Mouse (Mus musculus): Measurements from ENCODE around the gene Tob2. TPM values are rescaled to one million over a fixed set of nuclear protein-coding genes. Genes with fewer than 3 reads are reported as not detected.

The Tob2 gene
- total RNA-seq, 2 experiments from 2014 or later: 34.8 to 41.4 TPM

DNA sequence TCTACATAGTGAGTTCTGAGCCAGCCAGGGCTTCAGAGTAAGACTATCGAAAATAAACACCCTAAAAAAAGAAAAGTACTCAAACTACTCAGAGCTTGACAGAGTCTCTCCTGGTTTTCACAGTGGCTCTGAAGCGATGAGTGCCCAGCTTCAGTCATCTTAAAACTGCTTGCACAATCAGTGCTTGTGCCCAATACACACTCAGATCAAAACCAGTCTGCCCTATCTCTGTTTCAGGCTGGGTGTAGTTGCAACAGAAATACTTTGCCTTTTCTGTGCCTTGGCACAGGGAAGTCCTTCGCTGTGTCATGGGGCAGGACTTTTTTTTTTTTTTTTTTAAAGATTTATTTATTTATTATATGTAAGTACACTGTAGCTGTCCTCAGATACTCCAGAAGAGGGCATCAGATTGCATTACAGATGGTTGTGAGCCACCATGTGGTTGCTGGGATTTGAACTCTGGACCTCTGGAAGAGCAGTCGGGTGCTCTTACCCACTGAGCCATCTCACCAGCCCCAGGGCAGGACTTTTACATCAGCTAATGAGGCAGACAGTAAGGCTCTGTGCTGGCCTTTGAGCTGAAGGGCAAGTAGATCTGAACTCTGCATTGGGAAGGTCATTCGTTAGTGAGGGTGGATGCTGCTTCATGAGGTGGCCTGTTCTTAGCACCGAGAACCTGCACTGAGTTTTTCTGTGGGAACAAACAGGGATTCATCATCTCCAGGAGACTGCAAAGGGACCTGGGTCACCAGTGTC, 28.4 kb upstream of the Tob2 start:
- peak overlapping the region; percentile 40; the same call in 1 of the 2 replicates for H3K27ac ChIP-seq
- DNase-seq (ENCODE audit: extremely low spot score in 1 of 2, low spot score in 2 of 2): no peak
- intact Hi-C loops (cut with DNase I): no loop called here
- no peak overlapping the region for H3K4me3 ChIP-seq
- no peak; the same call in 1 of the 2 replicates for TF ChIP-seq CTCF (IDR thresholded peaks at IDR 0.05)

DNA sequence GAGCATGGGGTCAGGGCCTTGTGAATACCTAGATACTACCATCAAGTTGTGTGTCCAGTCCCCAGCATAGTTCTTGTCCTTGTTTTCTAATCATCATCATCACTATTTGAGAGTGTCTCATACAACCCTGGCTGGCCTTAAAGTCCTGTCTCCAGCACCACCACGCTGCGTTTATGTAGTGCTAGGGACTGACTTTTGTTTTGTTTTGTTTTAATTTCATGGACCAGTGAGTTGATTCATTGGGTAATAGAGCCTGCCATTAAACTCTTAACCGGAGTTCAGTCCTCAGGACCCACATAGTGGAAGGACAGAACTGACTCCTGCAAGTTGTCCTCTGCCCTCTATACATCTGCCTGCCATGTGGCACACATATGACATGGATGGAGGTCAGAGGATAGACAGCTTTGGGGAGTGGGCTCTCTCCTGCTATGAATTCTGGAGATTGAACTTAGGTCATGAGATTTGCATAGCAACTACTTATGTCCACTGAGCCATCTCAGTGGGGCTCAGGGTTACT, 26.9 kb upstream of the Tob2 start:
- intact Hi-C loops (cut with DNase I): no loop called here
- TF ChIP-seq CTCF (IDR thresholded peaks at IDR 0.05): no peak
- no peak overlapping the region for H3K4me3 ChIP-seq
- no peak for DNase-seq (ENCODE audit: extremely low spot score in 1 of 2, low spot score in 2 of 2)
- H3K27ac ChIP-seq: 0 out of 2 replicates have a peak overlapping the region, but pooled peaks have one; percentile 26

DNA sequence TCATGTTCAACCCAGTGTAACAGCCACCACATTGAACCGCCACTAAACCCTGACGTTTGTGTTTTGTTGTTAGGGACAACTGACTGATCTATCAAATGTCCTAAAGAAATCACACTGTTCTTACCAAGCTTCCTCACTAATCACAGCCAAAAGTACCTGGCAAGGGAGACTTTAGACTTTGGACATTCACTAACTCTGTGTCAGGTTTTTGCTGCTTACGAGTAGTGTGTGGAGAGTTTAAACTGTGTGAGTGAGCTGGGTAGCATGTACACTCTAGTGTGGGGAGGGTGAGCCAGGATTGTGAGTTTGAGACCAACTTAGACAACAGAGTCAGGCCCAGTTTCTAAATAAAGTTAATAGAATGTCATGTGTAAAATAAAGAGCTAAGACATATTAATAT, 23.8 kb upstream of the Tob2 start:
- Histone ChIP-seq H3K4me3 (no peak overlapping the region), H3K27ac (peak overlapping the region; percentile 32; the same call in 1 of the 2 replicates)
- TF ChIP-seq CTCF (IDR thresholded peaks at IDR 0.05): no peak
- intact Hi-C loops (cut with DNase I): no loop called here
- DNase-seq (ENCODE audit: extremely low spot score in 1 of 2, low spot score in 2 of 2): no peak

DNA sequence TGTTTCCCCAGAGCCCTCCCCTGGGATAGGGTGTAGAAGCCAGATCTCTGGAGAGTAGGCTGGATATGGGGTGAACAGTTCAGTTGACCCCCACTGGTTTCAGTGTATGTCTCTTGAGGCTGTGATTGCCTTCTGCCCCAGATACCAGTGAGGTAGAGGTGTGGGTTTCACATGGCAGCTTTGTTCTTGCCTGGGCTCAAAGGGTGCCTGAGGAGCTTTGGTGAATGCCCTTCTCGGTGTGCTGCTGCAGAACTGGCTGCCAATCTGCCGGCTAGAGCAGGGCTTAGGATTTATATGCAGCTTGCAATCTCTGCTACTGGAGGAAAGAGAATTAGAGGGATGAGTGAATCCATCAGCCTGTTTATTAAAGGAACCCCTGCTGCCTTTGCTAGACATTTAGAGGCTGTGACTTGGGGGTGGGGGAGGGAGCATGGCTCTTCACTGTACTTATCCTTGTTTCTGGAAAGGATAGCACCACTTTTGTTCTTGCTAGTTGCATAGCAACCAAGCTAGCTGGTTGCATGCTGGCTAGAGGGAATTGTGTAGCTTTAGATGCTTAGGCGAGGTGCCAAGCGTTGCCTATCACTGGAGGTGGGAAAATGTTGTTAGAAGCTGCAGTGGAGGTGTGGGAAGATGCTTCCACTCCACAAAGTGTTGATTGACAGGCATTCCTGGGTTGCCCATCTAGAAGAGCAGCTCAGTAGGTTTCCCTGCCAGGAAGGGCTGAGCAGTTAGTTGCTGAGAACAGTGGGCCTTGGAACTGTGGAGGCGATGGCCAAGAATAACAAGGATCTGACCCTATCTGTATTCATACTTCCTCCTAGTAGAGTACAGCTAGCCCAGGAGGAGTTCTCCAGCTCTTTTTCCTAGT, 21.2 kb upstream of the Tob2 start:
- H3K27ac ChIP-seq: peak overlapping the region; percentile 81
- intact Hi-C loops (cut with DNase I): no loop called here
- H3K4me3 ChIP-seq: peak overlapping the region; percentile 26; the same call in 1 of the 2 replicates
- DNase-seq (ENCODE audit: extremely low spot score in 1 of 2, low spot score in 2 of 2): peak; percentile 70 to 79
- no peak for TF ChIP-seq CTCF (IDR thresholded peaks at IDR 0.05)

DNA sequence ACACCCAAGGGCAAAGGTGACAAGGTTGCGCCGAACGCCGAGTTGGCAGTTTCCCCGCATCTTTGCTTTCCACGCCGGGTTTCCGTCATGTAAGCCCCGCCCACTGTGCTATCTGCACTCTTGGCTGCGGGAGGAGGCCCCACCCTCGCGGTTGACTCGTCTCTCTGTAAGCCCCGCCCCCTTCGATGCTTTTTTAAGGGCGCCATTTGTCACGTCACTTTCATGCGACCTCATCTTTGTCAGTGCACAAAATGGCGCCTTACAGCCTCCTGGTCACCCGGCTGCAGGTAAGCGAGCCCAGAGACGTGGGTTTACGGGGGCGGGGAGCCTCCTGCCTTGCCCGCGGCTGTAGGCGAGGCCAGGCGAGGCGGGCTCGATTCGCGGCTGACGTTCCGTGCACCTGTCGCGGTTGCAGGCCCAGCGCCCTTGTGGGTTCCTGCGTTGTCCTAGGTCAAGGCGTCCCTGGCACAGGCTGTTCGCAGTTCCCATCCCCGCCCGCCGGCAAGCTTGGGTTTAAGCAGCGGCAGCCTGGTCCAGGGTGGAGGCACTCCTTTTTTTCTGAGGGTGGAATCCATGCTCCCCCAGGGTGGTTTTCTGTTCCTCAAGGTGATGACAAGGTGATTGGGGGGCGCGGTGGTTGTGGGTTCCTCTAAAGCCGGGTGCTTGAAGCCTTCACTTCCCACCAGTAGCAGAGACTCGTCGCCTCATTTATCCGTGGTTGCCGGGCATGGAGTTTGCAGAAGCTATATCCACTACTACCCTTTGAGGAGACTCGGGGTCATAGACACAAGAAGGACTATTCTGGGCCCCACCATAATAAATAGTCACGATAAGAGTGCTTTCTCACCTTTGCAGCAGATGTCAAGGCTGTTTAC, 13.9 kb upstream of the Tob2 start, which contains the start of gene Aco2:
Gene Aco2 (plus strand): TSS at position 48 of the 875 bp plus-strand sequence.
- H3K4me3 ChIP-seq: peak within 1 kb of the TSS; percentile 83
- H3K27ac ChIP-seq: peak within 1 kb of the TSS; percentile 100
- intact Hi-C loops (cut with DNase I): loop anchor here (2.0 kb wide), 1 partner anchor 14 kb away; the partner anchor contains the start of gene Tob2
- no peak for TF ChIP-seq CTCF (IDR thresholded peaks at IDR 0.05)
- peak; percentile 98 to 99 for DNase-seq (ENCODE audit: extremely low spot score in 1 of 2, low spot score in 2 of 2)

DNA sequence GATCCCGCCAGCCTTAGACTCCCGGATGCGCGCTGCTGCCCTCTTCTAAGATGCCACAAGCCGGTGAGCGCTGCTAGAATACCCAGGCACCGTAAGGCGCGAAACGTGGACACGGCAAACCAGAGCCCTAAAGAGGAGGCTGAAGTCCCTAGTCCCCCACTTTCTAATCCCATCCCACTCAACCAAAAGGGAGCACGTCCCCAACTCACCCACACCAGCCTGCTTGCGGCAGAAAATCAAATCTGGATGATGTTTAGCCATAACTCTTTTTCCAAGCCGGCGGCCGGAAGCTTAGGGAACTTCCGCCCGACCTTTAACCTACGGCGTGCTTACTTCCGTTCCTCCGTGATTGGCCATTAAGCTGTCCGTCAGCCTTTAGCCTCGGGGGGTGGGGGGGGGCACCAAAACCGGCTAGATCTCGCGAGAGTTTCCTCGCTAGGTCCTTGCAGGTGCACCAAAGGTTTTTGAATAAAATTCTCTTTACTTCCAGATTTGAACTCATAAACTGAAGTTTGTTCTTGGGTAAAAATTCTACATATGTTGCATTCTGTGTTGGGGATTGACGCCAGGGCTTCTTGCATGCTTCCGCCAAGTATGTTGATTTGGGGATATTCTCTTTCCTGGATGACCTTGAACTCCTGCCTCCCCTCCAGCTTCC, 13.1 kb upstream of the Tob2 start, which contains the start of gene Phf5a:
Gene Phf5a (minus strand): TSS at position 308 of the 658 bp plus-strand sequence.
- H3K4me3 ChIP-seq: peak within 1 kb of the TSS; percentile 83
- peak; percentile 81 to 85 for DNase-seq (ENCODE audit: extremely low spot score in 1 of 2, low spot score in 2 of 2)
- H3K27ac ChIP-seq: peak within 1 kb of the TSS; percentile 100
- intact Hi-C loops (cut with DNase I): loop anchor here (2.0 kb wide), 1 partner anchor 13 kb away; the partner anchor contains the start of gene Tob2
- TF ChIP-seq CTCF (IDR thresholded peaks at IDR 0.05): no peak

DNA sequence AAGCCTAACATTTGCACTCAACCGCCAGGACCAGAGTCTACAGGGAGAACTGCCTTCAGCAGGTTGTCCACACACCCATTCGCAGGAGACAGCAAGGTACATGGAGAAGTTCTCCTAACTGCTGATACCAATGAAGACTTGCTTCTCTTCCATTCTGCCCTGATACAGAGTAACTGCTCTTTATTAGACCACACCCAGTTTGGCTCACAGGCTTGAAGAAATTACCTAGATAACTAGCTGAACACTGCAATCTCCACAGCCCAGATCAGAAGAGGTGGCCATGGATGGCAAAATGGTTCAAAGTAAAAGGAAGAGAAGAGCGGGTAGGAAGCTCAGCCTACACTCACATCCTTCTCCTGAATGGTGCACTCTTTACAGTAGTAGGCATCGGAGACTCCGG, 11.4 kb upstream of the Tob2 start:
- Histone ChIP-seq H3K27ac (no peak overlapping the region), H3K4me3 (no peak overlapping the region)
- no peak for TF ChIP-seq CTCF (IDR thresholded peaks at IDR 0.05)
- DNase-seq (ENCODE audit: extremely low spot score in 1 of 2, low spot score in 2 of 2): no peak
- intact Hi-C loops (cut with DNase I): no loop called here

DNA sequence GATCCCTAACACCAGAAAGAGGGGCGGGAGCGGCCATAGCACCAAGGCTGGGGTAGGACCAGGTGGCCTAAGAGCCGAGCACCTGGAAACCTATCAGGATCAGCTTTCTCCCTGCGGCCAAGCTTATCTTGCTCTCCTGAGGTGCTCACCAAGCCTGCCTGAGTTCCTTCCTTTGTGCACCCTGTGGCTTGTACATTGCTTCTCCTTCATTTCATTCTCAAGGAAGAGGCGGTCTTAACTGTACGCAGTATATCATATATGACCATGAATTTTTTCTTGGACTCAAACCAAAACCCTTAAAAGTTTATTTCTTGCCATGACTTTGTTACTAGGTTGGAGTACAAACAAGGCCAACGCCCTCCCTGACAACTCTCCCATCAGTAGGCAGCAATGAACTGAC, 5.6 kb upstream of the Tob2 start:
- Histone ChIP-seq H3K27ac (no peak overlapping the region), H3K4me3 (no peak overlapping the region)
- intact Hi-C loops (cut with DNase I): no loop called here
- no peak for DNase-seq (ENCODE audit: extremely low spot score in 1 of 2, low spot score in 2 of 2)
- TF ChIP-seq CTCF (IDR thresholded peaks at IDR 0.05): no peak

DNA sequence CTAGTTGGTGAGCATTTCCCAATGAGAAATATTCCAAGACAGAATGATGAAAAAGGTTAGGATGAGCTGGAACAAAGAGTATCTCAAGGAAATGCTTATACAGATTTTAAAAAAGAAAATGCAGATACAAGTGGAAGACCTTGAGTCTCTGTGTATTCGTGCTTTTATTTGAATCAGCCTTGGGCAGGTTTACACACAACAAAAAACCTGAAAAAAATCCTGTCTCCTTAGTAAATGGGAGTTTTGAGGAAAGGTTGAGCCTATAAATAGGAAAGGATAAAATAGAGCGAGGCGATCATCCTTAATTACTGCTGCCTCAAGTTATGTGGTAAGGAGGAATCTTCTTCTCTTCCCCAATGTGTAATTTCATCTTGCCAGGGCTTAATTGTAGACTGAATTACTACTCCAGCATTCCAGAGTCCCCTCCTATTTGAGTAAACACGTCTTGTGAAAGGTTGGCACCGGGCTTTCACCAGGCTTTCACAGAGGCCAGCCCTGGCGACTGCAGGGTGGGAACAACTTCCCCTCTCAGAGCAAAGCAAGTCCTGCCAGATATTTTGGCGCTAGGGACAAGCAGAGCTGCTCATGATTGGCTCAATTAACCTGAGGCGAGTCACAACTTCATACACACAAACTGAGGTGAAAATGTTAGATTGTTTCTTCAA, 2.0 kb upstream of the Tob2 start:
- H3K4me3 ChIP-seq: peak overlapping the region; percentile 38
- DNase-seq (ENCODE audit: extremely low spot score in 1 of 2, low spot score in 2 of 2): no peak
- peak overlapping the region; percentile 94 for H3K27ac ChIP-seq
- no peak for TF ChIP-seq CTCF (IDR thresholded peaks at IDR 0.05)
- intact Hi-C loops (cut with DNase I): no loop called here

Measured in left cerebral cortex, adult 2 months (tissue).